Mouse (Mus musculus): ENCODE results near the gene Fbxo4.

DNA sequence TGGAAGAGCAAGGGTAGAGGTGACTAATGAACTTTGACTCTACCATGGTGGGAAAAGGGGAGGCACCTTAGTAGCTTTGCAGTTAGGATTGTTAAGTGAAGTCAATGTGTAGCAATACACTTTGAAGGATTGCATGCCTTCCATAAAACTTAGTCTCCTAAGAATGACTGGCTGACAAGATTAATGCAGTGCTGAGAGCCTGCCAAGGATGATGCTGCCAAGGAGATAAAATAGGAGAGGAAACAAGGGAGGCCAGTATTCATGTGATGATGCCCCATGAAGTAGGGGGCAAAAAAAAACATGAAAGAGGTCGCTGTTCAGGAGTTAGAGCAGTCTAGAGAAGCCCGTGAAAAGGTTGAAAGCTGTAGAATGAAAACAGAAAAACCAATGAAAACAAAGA, 5.5 kb upstream of the Fbxo4 start:
- no peak for TF ChIP-seq POLR2A (IDR thresholded peaks at IDR 0.05; ENCODE audit: low read depth, low read length)
- TF ChIP-seq CTCF (IDR thresholded peaks at IDR 0.05; ENCODE audit: extremely low read depth, insufficient read depth, insufficient read length, insufficient replicate concordance), result no peak

Measured in spleen, adult 2 months (tissue).